Mouse (Mus musculus): Measurements from ENCODE around the gene Cbfa2t3.

Gene Cbfa2t3

GRCm38 (mm10) chr8:122699005-122699492, at the start of gene Cbfa2t3:
Gene Cbfa2t3 (minus strand): TSS chr8:122699109.
- DNase-seq (ENCODE audit: low read depth), result no peak

GRCm38 (mm10) chr8:122747825-122748224, 48.9 kb upstream of the Cbfa2t3 start:
- DNase-seq (ENCODE audit: low read depth), result no peak

GRCm38 (mm10) chr8:122746439-122746838, 47.5 kb upstream of the Cbfa2t3 start:
- no peak for DNase-seq (ENCODE audit: low read depth)

- DNase-seq (ENCODE audit: low read depth), result no peak
Observed at GRCm38 (mm10) chr8:122745750-122746275, 46.9 kb upstream of the Cbfa2t3 start.

- no peak for DNase-seq (ENCODE audit: low read depth)
Observed at GRCm38 (mm10) chr8:122745022-122745749, 46.3 kb upstream of the Cbfa2t3 start.

GRCm38 (mm10) chr8:122742471-122742870, 43.6 kb upstream of the Cbfa2t3 start:
- no peak for DNase-seq (ENCODE audit: low read depth)

- no peak for DNase-seq (ENCODE audit: low read depth)
Observed at GRCm38 (mm10) chr8:122739102-122739725, 40.3 kb upstream of the Cbfa2t3 start.

GRCm38 (mm10) chr8:122737886-122738285, 39.0 kb upstream of the Cbfa2t3 start:
- DNase-seq (ENCODE audit: low read depth), result no peak

GRCm38 (mm10) chr8:122737071-122737470, 38.2 kb upstream of the Cbfa2t3 start:
- no peak for DNase-seq (ENCODE audit: low read depth)

- DNase-seq (ENCODE audit: low read depth), result no peak
Observed at GRCm38 (mm10) chr8:122736623-122737022, 37.7 kb upstream of the Cbfa2t3 start.

- peak; percentile 75 for DNase-seq (ENCODE audit: low read depth)
Observed at GRCm38 (mm10) chr8:122735542-122736473, 36.9 kb upstream of the Cbfa2t3 start.

- DNase-seq (ENCODE audit: low read depth), result no peak
Observed at GRCm38 (mm10) chr8:122735110-122735509, 36.2 kb upstream of the Cbfa2t3 start.

- DNase-seq (ENCODE audit: low read depth), result no peak
Observed at GRCm38 (mm10) chr8:122728630-122729029, 29.7 kb upstream of the Cbfa2t3 start.

- DNase-seq (ENCODE audit: low read depth), result no peak
Observed at GRCm38 (mm10) chr8:122727412-122727811, 28.5 kb upstream of the Cbfa2t3 start.

GRCm38 (mm10) chr8:122726789-122727188, 27.9 kb upstream of the Cbfa2t3 start:
- DNase-seq (ENCODE audit: low read depth), result no peak

- DNase-seq (ENCODE audit: low read depth), result no peak
Observed at GRCm38 (mm10) chr8:122725187-122725586, 26.3 kb upstream of the Cbfa2t3 start.

GRCm38 (mm10) chr8:122720811-122721640, 22.1 kb upstream of the Cbfa2t3 start:
- DNase-seq (ENCODE audit: low read depth), result no peak

GRCm38 (mm10) chr8:122720070-122720729, 21.3 kb upstream of the Cbfa2t3 start:
- peak; percentile 87 for DNase-seq (ENCODE audit: low read depth)

GRCm38 (mm10) chr8:122719500-122720065, 20.7 kb upstream of the Cbfa2t3 start:
- DNase-seq (ENCODE audit: low read depth), result peak; percentile 92
